Mouse (Mus musculus): ENCODE results near the gene Slc26a6.

- no peak for TF ChIP-seq POLR2A (IDR thresholded peaks at IDR 0.05; ENCODE audit: low read depth, low read length)
- TF ChIP-seq CTCF (IDR thresholded peaks at IDR 0.05; ENCODE audit: extremely low read depth, insufficient read length, insufficient replicate concordance, low read depth, low read length) = no peak
Observed at GRCm38 (mm10) chr9:108953081-108953636, 100.1 kb downstream of the Slc26a6 start, which contains the start of gene Col7a1.
